Mouse (Mus musculus) hindbrain, embryonic 11.5 days (tissue): ENCODE measurements at regions not wholly inside any gene's neighbourhood (a gene's known extent, or its start where the extent isn't known, plus 50 kb on each side); places are given as distances from the start of the nearest gene placed in this dataset.

Source experiments
- ATAC-seq: fragments of 200-750 bp; cut with Nextera tagmentation; 2 replicates; pipeline ENCODE4 v1.8.0; 2017; ENCODE audit warnings: mild to moderate bottlenecking, moderate TSS enrichment, moderate library complexity; ENCODE audit not compliant: low FRiP score
- DNase-seq: peaks from one replicate; pipeline ENCODE4 v3.0.0-alpha.2; 2015; ENCODE audit warnings: low spot score
- H3K27ac ChIP-seq: fragments of 300-500 bp; sonication (generic); 2 replicates; pipeline ENCODE4 v1.5.1; 2014; ENCODE audit warnings: mild to moderate bottlenecking, low read depth, low read length
- H3K27me3 ChIP-seq: fragments of 300-500 bp; sonication (generic); 2 replicates; pipeline ENCODE4 v1.6.1; 2014; ENCODE audit warnings: mild to moderate bottlenecking, low read length, moderate library complexity, mixed read lengths; ENCODE audit not compliant: control insufficient read depth, insufficient read depth
- H3K36me3 ChIP-seq: fragments of 300-500 bp; sonication (generic); 2 replicates; pipeline ENCODE4 v1.6.1; 2014; ENCODE audit warnings: mild to moderate bottlenecking, low read length, moderate library complexity, mixed read lengths; ENCODE audit not compliant: control insufficient read depth, insufficient read depth
- H3K4me1 ChIP-seq: fragments of 300-500 bp; sonication (generic); replicated peaks from 2 replicates; pipeline ENCODE4 v1.6.1; 2014; ENCODE audit warnings: low read length, mixed read lengths; ENCODE audit not compliant: control insufficient read depth, insufficient read depth
- H3K4me2 ChIP-seq: fragments of 300-500 bp; sonication (generic); replicated peaks from 2 replicates; pipeline ENCODE4 v1.6.1; 2014; ENCODE audit warnings: mild to moderate bottlenecking, low read depth, low read length
- H3K4me3 ChIP-seq: fragments of 300-500 bp; sonication (generic); 2 replicates; pipeline ENCODE4 v1.5.1; 2014; ENCODE audit warnings: low read depth, low read length
- H3K9ac ChIP-seq: fragments of 300-500 bp; sonication (generic); 2 replicates; pipeline ENCODE4 v1.6.1; 2014; ENCODE audit warnings: low read depth, low read length
- H3K9me3 ChIP-seq: fragments of 300-500 bp; sonication (generic); 2 replicates; pipeline ENCODE4 v1.6.1; 2016; ENCODE audit warnings: low read length; ENCODE audit not compliant: control insufficient read depth
- WGBS: fragments of 180-500 bp; shearing (Covaris S2); extraction: QIAGEN DNeasy Blood & Tissue Kit; methylation state at CpG from one replicate; pipeline ENCODE4 v1.1.7; 2014; 5-methylcytosine and 5-hydroxymethylcytosine counted together

DNA sequence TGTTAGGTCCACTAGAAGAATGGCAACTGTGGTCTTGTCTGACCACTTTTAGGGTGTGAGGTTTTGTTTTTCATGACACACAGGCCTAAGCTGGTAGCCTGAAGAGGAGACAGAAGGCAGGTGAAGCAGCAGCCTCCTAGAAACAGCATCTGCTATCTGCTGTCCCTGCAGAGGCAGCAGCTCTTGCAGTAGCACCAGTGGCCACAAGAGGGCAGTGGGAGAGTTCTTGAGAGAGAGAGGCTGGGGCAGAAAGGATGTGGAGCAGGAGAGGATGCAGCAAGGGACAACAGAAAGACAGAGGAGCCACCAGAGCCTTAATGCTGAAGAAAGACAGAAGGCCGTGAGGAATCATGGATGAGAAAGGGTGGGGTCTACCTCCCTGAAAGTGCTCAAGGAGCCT lies 88.1 kb upstream of the Usp51 start:
- ATAC-seq = no peak
- Histone ChIP-seq H3K27ac (no peak overlapping the region), H3K36me3 (no peaks in the 10 kb centered on the region), H3K4me2 (no peak overlapping the region), H3K9me3 (no peaks in the 10 kb centered on the region), H3K4me1 (no peaks in the 10 kb centered on the region), H3K4me3 (no peak overlapping the region), H3K9ac (no peak overlapping the region), H3K27me3 (no peaks in the 10 kb centered on the region)
- DNase-seq = peak; percentile 83
- WGBS = 45% methylated on average over 1 of the region's 1 CpGs

DNA sequence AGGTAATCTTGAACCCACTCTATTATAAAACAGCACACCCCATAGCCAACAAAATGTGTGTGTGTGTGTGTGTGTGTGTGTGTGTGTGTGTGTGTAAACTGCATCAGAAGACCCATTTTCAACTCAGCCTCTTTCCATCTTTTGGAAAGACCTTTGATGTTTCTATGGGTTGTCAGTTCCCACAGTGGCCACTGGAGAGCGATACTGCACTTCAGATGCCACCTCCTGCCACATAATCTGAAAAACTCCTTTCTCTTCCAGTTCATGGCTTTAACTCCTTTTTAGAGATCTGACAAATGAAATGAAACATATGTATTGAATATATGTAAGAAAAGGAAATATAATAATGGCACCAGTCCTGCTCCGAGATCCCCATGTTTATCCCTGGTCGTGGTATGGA lies 79.3 kb upstream of the Usp51 start:
- ATAC-seq (no peak), DNase-seq (peak; percentile 39)
- no peak overlapping the region for H3K4me3 ChIP-seq
- no peaks in the 10 kb centered on the region for H3K4me1 ChIP-seq
- H3K9me3 ChIP-seq = no peaks in the 10 kb centered on the region
- H3K27me3 ChIP-seq = no peaks in the 10 kb centered on the region
- no peaks in the 10 kb centered on the region for H3K36me3 ChIP-seq
- H3K4me2 ChIP-seq = no peak overlapping the region
- no peak overlapping the region for H3K9ac ChIP-seq
- H3K27ac ChIP-seq = no peak overlapping the region
- WGBS = 52% methylated on average over 3 of the region's 3 CpGs

- Histone ChIP-seq H3K36me3 (no peaks in the 10 kb centered on the region), H3K27me3 (no peaks in the 10 kb centered on the region), H3K9me3 (no peaks in the 10 kb centered on the region), H3K4me2 (no peak overlapping the region), H3K27ac (no peak overlapping the region), H3K4me1 (no peaks in the 10 kb centered on the region), H3K9ac (no peak overlapping the region), H3K4me3 (no peak overlapping the region)
- 48% methylated on average over 3 of the region's 3 CpGs for WGBS
- DNase-seq (no peak), ATAC-seq (no peak)
These were observed 60.1 kb upstream of the Usp51 start for GRCm38 (mm10) chrX:152946201-152946600.
